Mouse (Mus musculus) forebrain, postnatal 0 days (tissue): ENCODE results near the gene Wfikkn2. TPM values are rescaled to one million over a fixed set of nuclear protein-coding genes. Genes with fewer than 3 reads are reported as not detected.

ENCODE experiments used
- ATAC-seq: fragments of 200-750 bp; cut with Nextera tagmentation; 2 replicates; pipeline ENCODE4 v1.8.0; 2017; ENCODE audit warnings: mild to moderate bottlenecking, moderate library complexity
- DNase-seq: peaks from one replicate; pipeline ENCODE4 v3.0.0-alpha.2; 2015
- H3K27ac ChIP-seq: fragments of 300-500 bp; sonication (generic); 2 replicates; pipeline ENCODE4 v1.5.1; 2014; ENCODE audit warnings: low read depth, mild to moderate bottlenecking, antibody characterized with exemption, low read length, moderate library complexity, mixed read lengths
- H3K27me3 ChIP-seq: fragments of 300-500 bp; sonication (generic); 2 replicates; pipeline ENCODE4 v1.6.1; 2014; ENCODE audit warnings: mild to moderate bottlenecking, low read length, mixed read lengths; ENCODE audit not compliant: insufficient read depth
- H3K36me3 ChIP-seq: fragments of 300-500 bp; sonication (generic); 2 replicates; pipeline ENCODE4 v1.6.1; 2014; ENCODE audit warnings: mild to moderate bottlenecking, moderate library complexity; ENCODE audit not compliant: insufficient read depth
- H3K4me1 ChIP-seq: fragments of 300-500 bp; sonication (generic); 2 replicates; pipeline ENCODE4 v1.6.1; 2014; ENCODE audit warnings: antibody characterized with exemption; ENCODE audit not compliant: insufficient read depth
- H3K4me2 ChIP-seq: fragments of 300-500 bp; sonication (generic); 2 replicates; pipeline ENCODE4 v1.6.1; 2014; ENCODE audit warnings: low read depth, mild to moderate bottlenecking, moderate library complexity
- H3K4me3 ChIP-seq: fragments of 300-500 bp; sonication (generic); 2 replicates; pipeline ENCODE4 v1.5.1; 2014; ENCODE audit warnings: low read depth, low read length, mixed read lengths
- H3K9ac ChIP-seq: fragments of 300-500 bp; sonication (generic); 2 replicates; pipeline ENCODE4 v1.6.1; 2014; ENCODE audit warnings: mild to moderate bottlenecking
- H3K9me3 ChIP-seq: fragments of 300-500 bp; sonication (generic); 2 replicates; pipeline ENCODE4 v1.6.1; 2016; ENCODE audit warnings: low read length
- CTCF ChIP-seq: sonication (generic); IDR thresholded peaks from 2 replicates; pipeline ENCODE4 v1.5.1; 2016; ENCODE audit warnings: antibody characterized with exemption, control low read depth, low read depth
- WGBS: fragments of 180-500 bp; shearing (Covaris S2); extraction: QIAGEN DNeasy Blood & Tissue Kit; methylation state at CpG from one replicate; pipeline ENCODE4 v1.1.7; 2014; 5-methylcytosine and 5-hydroxymethylcytosine counted together
- polyA plus RNA-seq: library from polyadenylated mRNA; unstranded; fragments of >200 nt; fragmentation: Nextera tagmentation; extraction: Ambion mirVana; gene quantifications from 2 replicates; pipeline ENCODE4 v1.2.1, GENCODE M21; 2015
- total RNA-seq: library from RNA; depleted of rRNA; stranded (reverse); fragments of >200 nt; gene quantifications from 2 replicates; pipeline ENCODE4 v1.2.3, GENCODE M21; 2014

Gene Wfikkn2
- total and polyA plus RNA-seq, 2 experiments from 2014 or later: 5.9 to 10.0 TPM

- 3% methylated on average over 37 of the region's 61 CpGs for WGBS
- Histone ChIP-seq H3K9ac (peak overlapping the region; percentile 91), H3K36me3 (peaks cover 16% of the 10 kb centered on the region), H3K4me3 (peak overlapping the region; percentile 99), H3K27me3 (no peaks in the 10 kb centered on the region), H3K27ac (peak overlapping the region; percentile 96), H3K4me1 (peaks cover 12% of the 10 kb centered on the region), H3K9me3 (no peaks in the 10 kb centered on the region), H3K4me2 (peak overlapping the region; percentile 98)
- TF ChIP-seq CTCF: no peak
- ATAC-seq (peak; percentile 12), DNase-seq (peak; percentile 52)
These were observed 33.9 kb downstream of the Wfikkn2 start for GRCm38 (mm10) chr11:94211651-94212488.

GRCm38 (mm10) chr11:94211124-94211603 is 34.6 kb downstream of the Wfikkn2 start, which contains the start of gene Tob1:
Gene Tob1 (plus strand): TSS chr11:94211454.
- TF ChIP-seq CTCF: peak; percentile 47
- under 1% methylated on average over 55 of the region's 55 CpGs for WGBS

GRCm38 (mm10) chr11:94210191-94211086 is 35.4 kb downstream of the Wfikkn2 start:
- H3K9ac ChIP-seq: peak overlapping the region; percentile 69
- WGBS: under 1% methylated on average over 51 of the region's 56 CpGs
- H3K4me3 ChIP-seq: peak overlapping the region; percentile 99
- ATAC-seq: peak; percentile 70
- no peaks in the 10 kb centered on the region for H3K27me3 ChIP-seq
- DNase-seq: peak; percentile 94
- peak overlapping the region; percentile 98 for H3K4me2 ChIP-seq
- H3K36me3 ChIP-seq: peaks cover 12% of the 10 kb centered on the region
- H3K27ac ChIP-seq: peak overlapping the region; percentile 97
- H3K4me1 ChIP-seq: peaks cover 3% of the 10 kb centered on the region
- H3K9me3 ChIP-seq: no peaks in the 10 kb centered on the region
- TF ChIP-seq CTCF: 0 out of 2 replicates have a peak, but pooled peaks have one; percentile 22

More at GRCm38 (mm10) chr11:94211124-94211603, 34.6 kb downstream of the Wfikkn2 start, which contains the start of gene Tob1:
- Histone ChIP-seq H3K4me1 (peaks cover 8% of the 10 kb centered on the region), H3K9ac (peak within 1 kb of the TSS; percentile 91), H3K9me3 (no peaks in the 10 kb centered on the region), H3K4me2 (peak within 1 kb of the TSS; percentile 98), H3K27ac (peak within 1 kb of the TSS; percentile 97), H3K36me3 (peaks cover 16% of the 10 kb centered on the region), H3K27me3 (no peaks in the 10 kb centered on the region), H3K4me3 (peak within 1 kb of the TSS; percentile 99)
- peak; percentile 94 for ATAC-seq
- DNase-seq: peak; percentile 99

GRCm38 (mm10) chr11:94209695-94210131 is 36.1 kb downstream of the Wfikkn2 start:
- ATAC-seq (no peak), DNase-seq (no peak)
- Histone ChIP-seq H3K27me3 (no peaks in the 10 kb centered on the region), H3K9me3 (no peaks in the 10 kb centered on the region), H3K4me3 (peak overlapping the region; percentile 99), H3K4me1 (peaks cover 3% of the 10 kb centered on the region; the same call in 1 of the 2 replicates), H3K27ac (peak overlapping the region; percentile 97), H3K9ac (peak overlapping the region; percentile 65), H3K36me3 (peaks cover 11% of the 10 kb centered on the region), H3K4me2 (peak overlapping the region; percentile 98)
- WGBS: 2% methylated on average over 14 of the region's 14 CpGs
- no peak for TF ChIP-seq CTCF

GRCm38 (mm10) chr11:94208811-94209675 is 36.8 kb downstream of the Wfikkn2 start:
- Histone ChIP-seq H3K4me3 (no peak overlapping the region), H3K9ac (no peak overlapping the region), H3K9me3 (no peaks in the 10 kb centered on the region), H3K27me3 (no peaks in the 10 kb centered on the region), H3K4me1 (no peaks in the 10 kb centered on the region; the same call in 1 of the 2 replicates), H3K4me2 (no peak overlapping the region; the same call in 1 of the 2 replicates), H3K36me3 (peaks cover 7% of the 10 kb centered on the region), H3K27ac (peak overlapping the region; percentile 97)
- DNase-seq: peak; percentile 29
- WGBS: 38% methylated on average over 8 of the region's 8 CpGs
- no peak for TF ChIP-seq CTCF
- no peak for ATAC-seq
